Mouse (Mus musculus): ENCODE results near the gene Smbd1. TPM values are rescaled to one million over a fixed set of nuclear protein-coding genes. Genes with fewer than 3 reads are reported as not detected.

The Smbd1 gene
- polyA plus RNA-seq, 2 experiments, result 0.07 TPM; not detected in 1

GRCm38 (mm10) chr16:32776676-32777075 lies 33.6 kb downstream of the Smbd1 start:
- ATAC-seq (ENCODE audit: insufficient read depth) (no peak), DNase-seq (ENCODE audit: low read depth in 3 of 3, low spot score in 3 of 3) (no peak)
- Histone ChIP-seq H3K4me3 (ENCODE audit: insufficient read depth in 1 of 2, low read depth in 2 of 2, low read length in 2 of 2) (no peak overlapping the region), H3K27ac (no peak overlapping the region), H3K4me1 (replicated peaks; ENCODE audit: control insufficient read depth in 2 of 2, insufficient read depth in 2 of 2, low read length in 1 of 2) (no peaks in the 10 kb centered on the region), H3K4me2 (ENCODE audit: low read depth) (no peak overlapping the region), H3K27me3 (ENCODE audit: control insufficient read depth, insufficient read depth, low read length) (no peaks in the 10 kb centered on the region), H3K9ac (replicated peaks) (no peak overlapping the region), H3K36me3 (replicated peaks; ENCODE audit: control insufficient read depth, insufficient read depth, low read depth) (no peaks in the 10 kb centered on the region), H3K9me3 (ENCODE audit: control insufficient read depth, low read length) (no peaks in the 10 kb centered on the region)
- 36% methylated on average over 10 of the region's 10 CpGs for WGBS (ENCODE audit: insufficient replicate concordance)
- TF ChIP-seq EP300 (IDR thresholded peaks at IDR 0.05; ENCODE audit: low read depth) (no peak), CTCF (IDR thresholded peaks at IDR 0.05; ENCODE audit: low read depth) (no peak)

DNA sequence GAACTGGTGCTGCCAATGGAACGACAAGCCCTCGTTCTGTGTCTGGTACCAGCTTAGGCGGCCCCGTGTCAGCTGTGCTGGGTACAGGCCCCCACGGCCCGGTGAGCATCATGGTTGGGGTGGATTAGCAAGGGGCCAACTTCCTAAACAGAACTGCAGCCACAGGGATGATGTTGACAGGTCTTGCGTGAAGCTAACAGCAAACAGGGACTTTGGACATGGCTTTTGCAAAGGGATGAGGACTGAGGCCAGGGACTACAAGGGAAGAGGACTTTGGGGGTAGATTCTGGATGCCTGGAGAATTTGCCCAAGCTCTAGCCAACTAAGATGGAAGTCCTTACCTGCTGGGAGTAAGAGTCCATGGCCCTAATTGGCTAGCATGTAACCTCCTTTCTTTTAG lies 43.4 kb downstream of the Smbd1 start:
- Histone ChIP-seq H3K4me2 (ENCODE audit: low read depth) (no peak overlapping the region), H3K9ac (replicated peaks) (no peak overlapping the region), H3K4me3 (ENCODE audit: insufficient read depth in 1 of 2, low read depth in 2 of 2, low read length in 2 of 2) (no peak overlapping the region), H3K9me3 (ENCODE audit: control insufficient read depth, low read length) (no peaks in the 10 kb centered on the region), H3K27me3 (ENCODE audit: control insufficient read depth, insufficient read depth, low read length) (no peaks in the 10 kb centered on the region), H3K27ac (no peak overlapping the region), H3K36me3 (replicated peaks; ENCODE audit: control insufficient read depth, insufficient read depth, low read depth) (no peaks in the 10 kb centered on the region), H3K4me1 (replicated peaks; ENCODE audit: control insufficient read depth in 2 of 2, insufficient read depth in 2 of 2, low read length in 1 of 2) (peaks cover 0 to 2% of the 10 kb centered on the region in 2 experiments; a peak in 1 of 4 replicates)
- DNase-seq (ENCODE audit: low read depth in 3 of 3, low spot score in 3 of 3) (peak in 1 of 3 experiments; percentile 13), ATAC-seq (ENCODE audit: insufficient read depth) (no peak)
- TF ChIP-seq EP300 (IDR thresholded peaks at IDR 0.05; ENCODE audit: low read depth) (no peak), CTCF (IDR thresholded peaks at IDR 0.05; ENCODE audit: low read depth) (no peak)
- WGBS (ENCODE audit: insufficient replicate concordance), result 71% methylated on average over 7 of the region's 7 CpGs

GRCm38 (mm10) chr16:32764961-32765360 lies 45.3 kb downstream of the Smbd1 start:
- Histone ChIP-seq H3K4me2 (ENCODE audit: low read depth) (no peak overlapping the region), H3K9me3 (ENCODE audit: control insufficient read depth, low read length) (no peaks in the 10 kb centered on the region), H3K36me3 (replicated peaks; ENCODE audit: control insufficient read depth, insufficient read depth, low read depth) (no peaks in the 10 kb centered on the region), H3K27me3 (ENCODE audit: control insufficient read depth, insufficient read depth, low read length) (no peaks in the 10 kb centered on the region), H3K9ac (replicated peaks) (no peak overlapping the region), H3K27ac (no peak overlapping the region), H3K4me3 (ENCODE audit: insufficient read depth in 1 of 2, low read depth in 2 of 2, low read length in 2 of 2) (no peak overlapping the region), H3K4me1 (replicated peaks; ENCODE audit: control insufficient read depth in 2 of 2, insufficient read depth in 2 of 2, low read length in 1 of 2) (peaks cover 0 to 2% of the 10 kb centered on the region in 2 experiments; a peak in 1 of 4 replicates)
- WGBS (ENCODE audit: insufficient replicate concordance), result 34% methylated on average over 6 of the region's 6 CpGs
- DNase-seq (ENCODE audit: low read depth in 3 of 3, low spot score in 3 of 3) (no peak), ATAC-seq (ENCODE audit: insufficient read depth) (no peak)
- TF ChIP-seq CTCF (IDR thresholded peaks at IDR 0.05; ENCODE audit: low read depth) (no peak), EP300 (IDR thresholded peaks at IDR 0.05; ENCODE audit: low read depth) (no peak)

GRCm38 (mm10) chr16:32764550-32764949 lies 45.7 kb downstream of the Smbd1 start:
- Histone ChIP-seq H3K9me3 (ENCODE audit: control insufficient read depth, low read length) (no peaks in the 10 kb centered on the region), H3K27me3 (ENCODE audit: control insufficient read depth, insufficient read depth, low read length) (no peaks in the 10 kb centered on the region), H3K4me2 (ENCODE audit: low read depth) (no peak overlapping the region), H3K9ac (replicated peaks) (no peak overlapping the region), H3K36me3 (replicated peaks; ENCODE audit: control insufficient read depth, insufficient read depth, low read depth) (no peaks in the 10 kb centered on the region), H3K4me3 (ENCODE audit: insufficient read depth in 1 of 2, low read depth in 2 of 2, low read length in 2 of 2) (no peak overlapping the region), H3K27ac (no peak overlapping the region), H3K4me1 (replicated peaks; ENCODE audit: control insufficient read depth in 2 of 2, insufficient read depth in 2 of 2, low read length in 1 of 2) (peaks cover 0 to 2% of the 10 kb centered on the region in 2 experiments; a peak in 1 of 4 replicates)
- WGBS (ENCODE audit: insufficient replicate concordance), result 62% methylated on average over 2 of the region's 2 CpGs
- ATAC-seq (ENCODE audit: insufficient read depth) (no peak), DNase-seq (ENCODE audit: low read depth in 3 of 3, low spot score in 3 of 3) (no peak)
- TF ChIP-seq EP300 (IDR thresholded peaks at IDR 0.05; ENCODE audit: low read depth), result no peak
- TF ChIP-seq CTCF (IDR thresholded peaks at IDR 0.05; ENCODE audit: low read depth), result no peak

Other genes starting within 250 kb of the Smbd1 start
- 157 and 235 TPM in 2 replicates for gene Tfrc, start 201.6 kb downstream of the Smbd1 start, polyA plus RNA-seq (2012; rRNA removed)
- gene Tfrc, start 201.6 kb downstream of the Smbd1 start, polyA plus RNA-seq (2014; fragmentation: Nextera tagmentation; extraction: Ambion mirVana), result 388 and 433 TPM in 2 replicates
- gene Tnk2, start 166.6 kb downstream of the Smbd1 start, polyA plus RNA-seq (2012; rRNA removed), result 15.3 and 19.4 TPM in 2 replicates
- gene Tnk2, start 166.6 kb downstream of the Smbd1 start, polyA plus RNA-seq (2014; fragmentation: Nextera tagmentation; extraction: Ambion mirVana), result 3.8 and 4.6 TPM in 2 replicates
- gene Muc4, start 74.6 kb downstream of the Smbd1 start, polyA plus RNA-seq (2012; rRNA removed), result 0.63 and 0.71 TPM in 2 replicates
- 0.76 and 0.79 TPM in 2 replicates for gene Muc4, start 74.6 kb downstream of the Smbd1 start, polyA plus RNA-seq (2014; fragmentation: Nextera tagmentation; extraction: Ambion mirVana)
- gene Muc20, start 13.0 kb downstream of the Smbd1 start, polyA plus RNA-seq (2012; rRNA removed), result 0.08 TPM in 1 of 2 replicates, not detected in the other
- 0.17 TPM in 1 of 2 replicates, not detected in the other for gene Muc20, start 13.0 kb downstream of the Smbd1 start, polyA plus RNA-seq (2014; fragmentation: Nextera tagmentation; extraction: Ambion mirVana)
- 5.7 and 9.8 TPM in 2 replicates for gene Fyttd1, start 67.0 kb upstream of the Smbd1 start, polyA plus RNA-seq (2012; rRNA removed)
- 33.3 and 33.9 TPM in 2 replicates for gene Fyttd1, start 67.0 kb upstream of the Smbd1 start, polyA plus RNA-seq (2014; fragmentation: Nextera tagmentation; extraction: Ambion mirVana)
- 3.9 and 4.2 TPM in 2 replicates for gene Rubcn, start 67.3 kb upstream of the Smbd1 start, polyA plus RNA-seq (2012; rRNA removed)
- gene Rubcn, start 67.3 kb upstream of the Smbd1 start, polyA plus RNA-seq (2014; fragmentation: Nextera tagmentation; extraction: Ambion mirVana), result 3.1 and 4.3 TPM in 2 replicates
- 5.0 and 6.3 TPM in 2 replicates for gene Lrch3, start 103.6 kb upstream of the Smbd1 start, polyA plus RNA-seq (2012; rRNA removed)
- 3.9 and 4.9 TPM in 2 replicates for gene Lrch3, start 103.6 kb upstream of the Smbd1 start, polyA plus RNA-seq (2014; fragmentation: Nextera tagmentation; extraction: Ambion mirVana)
- gene Iqcg, start 245.7 kb upstream of the Smbd1 start, polyA plus RNA-seq (2012; rRNA removed), result 0.15 and 0.42 TPM in 2 replicates
- gene Iqcg, start 245.7 kb upstream of the Smbd1 start, polyA plus RNA-seq (2014; fragmentation: Nextera tagmentation; extraction: Ambion mirVana), result 0.72 and 0.91 TPM in 2 replicates
- 617 and 863 TPM in 2 replicates for gene Rpl35a, start 246.0 kb upstream of the Smbd1 start, polyA plus RNA-seq (2012; rRNA removed)
- 752 and 811 TPM in 2 replicates for gene Rpl35a, start 246.0 kb upstream of the Smbd1 start, polyA plus RNA-seq (2014; fragmentation: Nextera tagmentation; extraction: Ambion mirVana)